Mouse (Mus musculus): ENCODE results near the gene Olfr187. TPM values are rescaled to one million over a fixed set of nuclear protein-coding genes. Genes with fewer than 3 reads are reported as not detected.

Olfr187 gene
- polyA plus RNA-seq, 1 experiment from 2014 or later, result not detected

DNA sequence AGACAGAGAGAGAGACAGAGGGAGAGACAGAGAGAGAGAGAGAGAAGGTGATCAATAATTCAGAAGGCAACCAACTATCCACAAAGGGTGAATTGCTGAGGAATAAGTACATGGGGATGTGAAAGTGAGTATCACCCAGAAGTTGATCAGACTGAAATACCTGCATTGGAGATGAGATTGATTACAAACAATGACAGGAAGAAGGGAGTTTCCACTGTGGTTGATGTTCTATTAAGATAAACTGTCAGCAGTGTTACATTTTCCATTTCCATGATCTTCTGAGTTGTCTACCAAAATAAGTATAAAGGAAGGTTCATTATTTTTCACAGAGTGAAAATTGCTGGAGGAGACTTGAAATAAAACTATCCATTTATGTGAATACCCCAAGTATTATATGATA lies 32.4 kb downstream of the Olfr187 start:
- no peaks in the 10 kb centered on the region for H3K27me3 ChIP-seq
- H3K9me3 ChIP-seq (replicated peaks), result no peaks in the 10 kb centered on the region
- H3K4me1 ChIP-seq (replicated peaks), result no peaks in the 10 kb centered on the region
- ATAC-seq (ENCODE audit: insufficient read depth), result no peak
- no peak overlapping the region for H3K27ac ChIP-seq (replicated peaks)
- no peak overlapping the region for H3K4me3 ChIP-seq (replicated peaks)
- no peaks in the 10 kb centered on the region for H3K36me3 ChIP-seq (replicated peaks)
- H3K9ac ChIP-seq, result no peak overlapping the region
- H3K4me2 ChIP-seq, result no peak overlapping the region

- H3K9me3 ChIP-seq (replicated peaks), result no peaks in the 10 kb centered on the region
- no peak for ATAC-seq (ENCODE audit: insufficient read depth)
- no peaks in the 10 kb centered on the region for H3K36me3 ChIP-seq (replicated peaks)
- no peak within 1 kb of the TSS for H3K4me2 ChIP-seq
- no peaks in the 10 kb centered on the region for H3K27me3 ChIP-seq
- H3K4me1 ChIP-seq (replicated peaks), result no peaks in the 10 kb centered on the region
- 52% methylated on average over 2 of the region's 2 CpGs for WGBS (ENCODE audit: insufficient replicate concordance)
- no peak within 1 kb of the TSS for H3K27ac ChIP-seq (replicated peaks)
- H3K4me3 ChIP-seq (replicated peaks), result no peak within 1 kb of the TSS
- no peak within 1 kb of the TSS for H3K9ac ChIP-seq
Measured at GRCm38 (mm10) chr16:58995057-58995456, 44.5 kb downstream of the Olfr187 start, which contains the start of gene Olfr183. Olfr183 (plus strand) TSS chr16:58995357.

Other genes with a start within 250 kb of the Olfr187 start
- not detected in 2 replicates for gene Olfr173, start 239.5 kb downstream of the Olfr187 start, polyA plus RNA-seq (2015; fragmentation: Nextera tagmentation; extraction: Ambion mirVana)
- not detected in 2 replicates for gene Olfr175-ps1, start 213.0 kb downstream of the Olfr187 start, polyA plus RNA-seq (2015; fragmentation: Nextera tagmentation; extraction: Ambion mirVana)
- gene Olfr177, start 165.0 kb downstream of the Olfr187 start, polyA plus RNA-seq (2015; fragmentation: Nextera tagmentation; extraction: Ambion mirVana), result not detected in 2 replicates
- gene Olfr178, start 147.7 kb downstream of the Olfr187 start, polyA plus RNA-seq (2015; fragmentation: Nextera tagmentation; extraction: Ambion mirVana), result not detected in 2 replicates
- gene Olfr181, start 111.0 kb downstream of the Olfr187 start, polyA plus RNA-seq (2015; fragmentation: Nextera tagmentation; extraction: Ambion mirVana), result not detected in 2 replicates
- not detected in 2 replicates for gene Olfr180, start 110.4 kb downstream of the Olfr187 start, polyA plus RNA-seq (2015; fragmentation: Nextera tagmentation; extraction: Ambion mirVana)
- gene Olfr183, start 44.4 kb downstream of the Olfr187 start, polyA plus RNA-seq (2015; fragmentation: Nextera tagmentation; extraction: Ambion mirVana), result not detected in 2 replicates
- not detected in 2 replicates for gene Olfr186, start 9.5 kb downstream of the Olfr187 start, polyA plus RNA-seq (2015; fragmentation: Nextera tagmentation; extraction: Ambion mirVana)
- gene Olfr190, start 38.2 kb upstream of the Olfr187 start, polyA plus RNA-seq (2015; fragmentation: Nextera tagmentation; extraction: Ambion mirVana), result not detected in 2 replicates
- gene Olfr191, start 50.1 kb upstream of the Olfr187 start, polyA plus RNA-seq (2015; fragmentation: Nextera tagmentation; extraction: Ambion mirVana), result not detected in 2 replicates
- not detected in 2 replicates for gene Olfr193, start 72.1 kb upstream of the Olfr187 start, polyA plus RNA-seq (2015; fragmentation: Nextera tagmentation; extraction: Ambion mirVana)
- gene Olfr194, start 81.3 kb upstream of the Olfr187 start, polyA plus RNA-seq (2015; fragmentation: Nextera tagmentation; extraction: Ambion mirVana), result not detected in 2 replicates
- gene Olfr195, start 107.3 kb upstream of the Olfr187 start, polyA plus RNA-seq (2015; fragmentation: Nextera tagmentation; extraction: Ambion mirVana), result not detected in 2 replicates
- not detected in 2 replicates for gene Olfr196, start 130.7 kb upstream of the Olfr187 start, polyA plus RNA-seq (2015; fragmentation: Nextera tagmentation; extraction: Ambion mirVana)
- gene Olfr198, start 163.8 kb upstream of the Olfr187 start, polyA plus RNA-seq (2015; fragmentation: Nextera tagmentation; extraction: Ambion mirVana), result not detected in 2 replicates
- not detected in 2 replicates for gene Olfr199, start 180.0 kb upstream of the Olfr187 start, polyA plus RNA-seq (2015; fragmentation: Nextera tagmentation; extraction: Ambion mirVana)
- 0.07 and 0.10 TPM in 2 replicates for gene Olfr201, start 232.9 kb upstream of the Olfr187 start, polyA plus RNA-seq (2015; fragmentation: Nextera tagmentation; extraction: Ambion mirVana)
- gene Olfr202, start 247.0 kb upstream of the Olfr187 start, polyA plus RNA-seq (2015; fragmentation: Nextera tagmentation; extraction: Ambion mirVana), result not detected in 2 replicates

Data from liver, embryonic 15.5 days (tissue).